Mouse (Mus musculus) lung, postnatal 0 days (tissue): ENCODE results near the gene Cks1brt.

Experiments used
- CTCF ChIP-seq: IDR thresholded peaks from 2 replicates; pipeline ENCODE4 v1.5.1; 2016; ENCODE audit warnings: antibody characterized with exemption, mild to moderate bottlenecking
- EP300 ChIP-seq: IDR thresholded peaks from 2 replicates; pipeline ENCODE4 v1.6.1; 2016; ENCODE audit warnings: antibody characterized with exemption, mild to moderate bottlenecking, control low read depth

DNA sequence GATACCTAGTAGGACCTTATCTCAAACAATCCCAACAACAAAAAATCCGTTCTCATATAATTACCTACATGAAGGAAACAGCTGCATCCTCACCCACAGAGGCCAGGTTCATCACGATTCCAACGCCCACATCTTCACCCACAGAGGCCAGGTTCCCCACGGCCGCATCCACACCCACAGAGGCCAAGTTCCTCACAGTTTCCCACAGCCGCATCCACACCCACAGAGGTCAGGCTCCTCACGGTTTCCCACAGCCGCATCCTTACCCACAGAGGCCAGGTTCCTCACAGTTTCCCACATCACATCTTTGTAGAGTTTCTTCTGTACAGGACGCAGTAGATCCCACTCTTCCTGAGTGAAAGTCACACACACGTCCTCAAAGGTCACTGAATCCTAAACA, 38.5 kb upstream of the Cks1brt start:
- TF ChIP-seq CTCF (no peak), EP300 (no peak)
